In genomic region chr3:108458866-108459265, GRCm38 (mm10) we compare ENCODE assay signal across 9 mouse cellular contexts. TPM values are rescaled to one million over a fixed set of nuclear protein-coding genes. Genes with fewer than 3 reads are reported as not detected.
DNase-seq lines count a peak whose midpoint lies in the region; ATAC-seq and TF ChIP-seq lines count a peak whose summit lies in the region.
"Had no signal": no experiment of that assay in that cellular context is flagged by ENCODE, and none has a peak within 500 bp of the region (broad histone marks: within the 10 kb centered on the region; RNA-seq: fewer than 3 reads in every experiment).

No protein-coding gene starts in this region.

- no peak for TF ChIP-seq POLR2A in CH12.LX (IDR thresholded peaks at IDR 0.05; ENCODE audit: low read depth, low read length)

- 28% methylated on average over 10 of the region's 10 CpGs for WGBS in heart, embryonic 10.5 days
- WGBS in liver, postnatal 0 days (ENCODE audit: insufficient replicate concordance): 34% methylated on average over 10 of the region's 10 CpGs
- WGBS in stomach, embryonic 15.5 days: 27% methylated on average over 10 of the region's 10 CpGs

- in situ Hi-C loops in CH12.LX (cut with MboI; ENCODE audit: low pct_ligation_motif_present, low pct_unique_long_range_greater_than_20kb, low sequenced_read_pairs): no loop called here

- H3K4me3 ChIP-seq in heart, embryonic 10.5 days: peak overlapping the region; percentile 36
- peak overlapping the region; percentile 34 to 89 (median 82) for H3K4me3 ChIP-seq in CH12.LX (replicated peaks in 1 of 3; ENCODE audit: low read depth in 2 of 3, low read length in 2 of 3, poor library complexity in 1 of 3)
- no peak overlapping the region for H3K4me3 ChIP-seq in liver, postnatal 0 days (ENCODE audit: low read depth, low read length)
- no peak overlapping the region for H3K4me3 ChIP-seq in stomach, embryonic 15.5 days (replicated peaks)
- H3K4me3 ChIP-seq: left cerebral cortex, adult 2 months had no signal

- H3K79me2 ChIP-seq in CH12.LX (replicated peaks; ENCODE audit: control insufficient read depth, extremely low read depth, insufficient read depth, poor library complexity, severe bottlenecking): no peaks in the 10 kb centered on the region

- dilution Hi-C loops in CH12.LX (cut with MboI; ENCODE audit: extremely low pct_ligation_motif_present, extremely low pct_unique_long_range_greater_than_20kb, low sequenced_read_pairs): no loop called here

- no peaks in the 10 kb centered on the region for H3K27me3 ChIP-seq in heart, embryonic 10.5 days (ENCODE audit: insufficient read depth, poor library complexity, severe bottlenecking)
- no peaks in the 10 kb centered on the region for H3K27me3 ChIP-seq in CH12.LX (replicated peaks)
- H3K27me3 ChIP-seq in liver, postnatal 0 days (ENCODE audit: insufficient read depth, low read length): 0 out of 2 replicates have a peak, but pooled peaks cover 4% of the 10 kb centered on the region
- no peaks in the 10 kb centered on the region for H3K27me3 ChIP-seq in stomach, embryonic 15.5 days (replicated peaks)

- peaks cover 9% of the 10 kb centered on the region for H3K4me1 ChIP-seq in heart, embryonic 10.5 days
- peaks cover 4 to 14% of the 10 kb centered on the region in 2 experiments for H3K4me1 ChIP-seq in CH12.LX (ENCODE audit: control insufficient read depth in 1 of 2, insufficient read depth in 2 of 2)
- H3K4me1 ChIP-seq in liver, postnatal 0 days (ENCODE audit: insufficient read depth): 0 out of 2 replicates have a peak, but pooled peaks cover 3% of the 10 kb centered on the region
- H3K4me1 ChIP-seq in stomach, embryonic 15.5 days: 0 out of 2 replicates have a peak, but pooled peaks cover 3% of the 10 kb centered on the region

- peak overlapping the region; percentile 56; the same call in 1 of the 2 replicates for H3K27ac ChIP-seq in heart, embryonic 10.5 days
- peak overlapping the region; percentile 71 for H3K27ac ChIP-seq in CH12.LX (ENCODE audit: insufficient read depth, low read depth)
- H3K27ac ChIP-seq in liver, postnatal 0 days (ENCODE audit: low read depth): no peak overlapping the region
- no peak overlapping the region for H3K27ac ChIP-seq in stomach, embryonic 15.5 days
- H3K27ac ChIP-seq: left cerebral cortex, adult 2 months had no signal

- peak overlapping the region; percentile 80 for H3K4me2 ChIP-seq in CH12.LX (ENCODE audit: insufficient read depth, low read depth, poor library complexity, severe bottlenecking)
- peak overlapping the region; percentile 53 for H3K4me2 ChIP-seq in liver, postnatal 0 days (ENCODE audit: low read depth, low read length)
- 0 out of 2 replicates have a peak overlapping the region, but pooled peaks have one; percentile 32 for H3K4me2 ChIP-seq in stomach, embryonic 15.5 days

- peak overlapping the region; percentile 37; the same call in 1 of the 2 replicates for H3K9ac ChIP-seq in CH12.LX (ENCODE audit: insufficient read depth, low read depth)
- no peak overlapping the region for H3K9ac ChIP-seq in liver, postnatal 0 days (replicated peaks)
- H3K9ac ChIP-seq in stomach, embryonic 15.5 days: no peak overlapping the region

- peak; percentile 44; the same call in 1 of the 2 replicates for TF ChIP-seq RAD21 in CH12.LX (IDR thresholded peaks at IDR 0.05; ENCODE audit: low read depth, low read length)

- 0 out of 2 replicates have a peak, but pooled peaks have one; percentile 13 for TF ChIP-seq EP300 in CH12.LX (IDR thresholded peaks at IDR 0.05; ENCODE audit: low read length)
- no peak for TF ChIP-seq EP300 in liver, postnatal 0 days (IDR thresholded peaks at IDR 0.05; ENCODE audit: low read depth)

- peak; percentile 80 for ATAC-seq in inflammation-experienced regulatory T-cells, adult 6 months
- ATAC-seq in liver, postnatal 0 days: peak; percentile 44
- peak; percentile 86 for ATAC-seq in stomach, embryonic 15.5 days (ENCODE audit: insufficient read depth, low FRiP score, low read depth)

- no peaks in the 10 kb centered on the region for H3K9me3 ChIP-seq in heart, embryonic 10.5 days
- H3K9me3 ChIP-seq in CH12.LX (replicated peaks; ENCODE audit: low read length): no peaks in the 10 kb centered on the region
- no peaks in the 10 kb centered on the region for H3K9me3 ChIP-seq in liver, postnatal 0 days (ENCODE audit: low read length)
- H3K9me3 ChIP-seq in stomach, embryonic 15.5 days: no peaks in the 10 kb centered on the region

- TF ChIP-seq CTCF in CH12.LX (conservative IDR thresholded peaks at IDR 0.05 in 1 of 2, IDR thresholded peaks at IDR 0.05 in 1 of 2; ENCODE audit: low read depth in 2 of 2, low read length in 2 of 2): peak in 1 of 2 experiments; percentile 72; a peak in 2 of 4 replicates
- TF ChIP-seq CTCF in liver, postnatal 0 days (IDR thresholded peaks at IDR 0.05; ENCODE audit: low read depth): peak; percentile 47

- DNase-seq in heart, embryonic 10.5 days (ENCODE audit: low spot score): no peak
- no peak for DNase-seq in heart, adult 11 months
- DNase-seq in CH12.LX (ENCODE audit: extremely low read depth): peak; percentile 79
- peak; percentile 46 for DNase-seq in liver, postnatal 0 days
- no peak for DNase-seq in gastrocnemius, postnatal 25 days
- no peak for DNase-seq in cerebellum, postnatal 4 days (ENCODE audit: low spot score in 2 of 2)

- no peaks in the 10 kb centered on the region for H3K36me3 ChIP-seq in heart, embryonic 10.5 days
- H3K36me3 ChIP-seq in CH12.LX (replicated peaks in 1 of 2; ENCODE audit: control insufficient read depth in 1 of 2, insufficient read depth in 1 of 2, low read length in 1 of 2): no peaks in the 10 kb centered on the region
- no peaks in the 10 kb centered on the region for H3K36me3 ChIP-seq in liver, postnatal 0 days (replicated peaks; ENCODE audit: insufficient read depth, low read length)
- H3K36me3 ChIP-seq in stomach, embryonic 15.5 days: no peaks in the 10 kb centered on the region

TF ChIP-seq in CH12.LX, 34 proteins besides CTCF, POLR2A, EP300 and RAD21:
- no peak for TF ChIP-seq PAX5 (IDR thresholded peaks at IDR 0.05; ENCODE audit: low read length)
- no peak for TF ChIP-seq ZNF384 (IDR thresholded peaks at IDR 0.05; ENCODE audit: low read depth, low read length)
- no peak for TF ChIP-seq MEF2A (IDR thresholded peaks at IDR 0.05; ENCODE audit: borderline replicate concordance, low read depth, low read length)
- TF ChIP-seq NRF1 (IDR thresholded peaks at IDR 0.05; ENCODE audit: low read depth, low read length): no peak
- TF ChIP-seq RCOR1 (conservative IDR thresholded peaks at IDR 0.05; ENCODE audit: low read depth, low read length): 0 out of 2 replicates have a peak, but pooled peaks have one; percentile 59
- TF ChIP-seq MYC (IDR thresholded peaks at IDR 0.05; ENCODE audit: low read depth, low read length): no peak
- TF ChIP-seq SMC3 (IDR thresholded peaks at IDR 0.05; ENCODE audit: low read depth, low read length): peak; percentile 67
- TF ChIP-seq USF1 (IDR thresholded peaks at IDR 0.05; ENCODE audit: low read depth, low read length): no peak
- TF ChIP-seq CHD2 (IDR thresholded peaks at IDR 0.05; ENCODE audit: low read length): no peak
- no peak for TF ChIP-seq JUND (conservative IDR thresholded peaks at IDR 0.05; ENCODE audit: low read depth, low read length)
- no peak for TF ChIP-seq BHLHE40 (IDR thresholded peaks at IDR 0.05; ENCODE audit: low read depth, low read length)
- TF ChIP-seq KAT2A (IDR thresholded peaks at IDR 0.05; ENCODE audit: insufficient replicate concordance, low read length): no peak
- TF ChIP-seq ZC3H11A (IDR thresholded peaks at IDR 0.05; ENCODE audit: low read depth, low read length): no peak

RNA-seq across cellular contexts. Expression of gene Sars, which starts 13.9 kb away (rescaled TPM):
- polyA plus RNA-seq in heart, embryonic 10.5 days (2016; fragmentation: Nextera tagmentation; extraction: Ambion mirVana): 106 and 130 TPM in 2 replicates
- total RNA-seq in CH12.LX (2012; rRNA removed) (255 and 373 TPM in 2 replicates), CH12.LX (2014; rRNA removed) (377 and 422 TPM in 2 replicates)
- 394 and 470 TPM in 2 replicates for polyA plus RNA-seq in CH12.LX (2012; ENCODE audit: insufficient read length, low read depth)
- polyA plus RNA-seq in inflammation-experienced regulatory T-cells, adult 6 months (2017; shearing (Covaris generic)): 100 to 1,000 TPM; 156 to 182 (median 163) TPM
- 39.0 and 41.7 TPM in 2 replicates for polyA plus RNA-seq in liver, postnatal 0 days (2015; fragmentation: Nextera tagmentation; extraction: Ambion mirVana)
- polyA plus RNA-seq in stomach, embryonic 15.5 days (2015; fragmentation: Nextera tagmentation; extraction: Ambion mirVana): 124 and 142 TPM in 2 replicates
- 100 to 1,000 TPM; 105 to 114 TPM for total RNA-seq in gastrocnemius, postnatal 25 days (2021)

RNA-seq across cellular contexts. Expression of gene Celsr2, which starts 43.5 kb away (rescaled TPM):
- 2.7 and 2.8 TPM in 2 replicates for polyA plus RNA-seq in heart, embryonic 10.5 days (2016; fragmentation: Nextera tagmentation; extraction: Ambion mirVana)
- total RNA-seq in CH12.LX (2012; rRNA removed): not detected in 2 replicates
- total RNA-seq in CH12.LX (2014; rRNA removed): not detected in 2 replicates
- not detected in 2 replicates for polyA plus RNA-seq in CH12.LX (2012; ENCODE audit: insufficient read length, low read depth)
- polyA plus RNA-seq in inflammation-experienced regulatory T-cells, adult 6 months (2017; shearing (Covaris generic)): under 1 TPM; 0.35 to 0.52 (median 0.37) TPM
- 0.18 and 0.30 TPM in 2 replicates for polyA plus RNA-seq in liver, postnatal 0 days (2015; fragmentation: Nextera tagmentation; extraction: Ambion mirVana)
- 12.2 and 13.6 TPM in 2 replicates for polyA plus RNA-seq in stomach, embryonic 15.5 days (2015; fragmentation: Nextera tagmentation; extraction: Ambion mirVana)
- total RNA-seq in gastrocnemius, postnatal 25 days (2021): 1 to 10 TPM; 4.8 to 5.9 TPM

Comparison
In these comparisons a context has a peak if more than half of its experiments do, and no peak if none do; other contexts are left out.
1. DNase-seq: peak in CH12.LX (single experiment) and liver, postnatal 0 days (single experiment); none in heart, embryonic 10.5 days (single experiment), heart, adult 11 months (single experiment), gastrocnemius, postnatal 25 days (single experiment) and cerebellum, postnatal 4 days (0 of 2).
2. H3K27ac ChIP-seq: peak in heart, embryonic 10.5 days (single experiment) and CH12.LX (single experiment); none in liver, postnatal 0 days (single experiment) and stomach, embryonic 15.5 days (single experiment).
3. H3K4me3 ChIP-seq: peak in heart, embryonic 10.5 days (single experiment) and CH12.LX (3 of 3); none in liver, postnatal 0 days (single experiment) and stomach, embryonic 15.5 days (single experiment).
4. Peak in every context shown above with its lines, with median percentiles within 50 percentile points of each other: H3K4me2 ChIP-seq and ATAC-seq.